Mouse (Mus musculus) heart, postnatal 0 days (tissue): ENCODE results near the gene Cd276.
"Not testable (repeated sequence)": the region's sequence is repeated elsewhere in the genome, so short reads cannot be mapped to it uniquely, and the experiment has no call there.

Source experiments
- CTCF ChIP-seq: IDR thresholded peaks from 2 replicates; pipeline ENCODE4 v1.5.1; 2016; ENCODE audit warnings: antibody characterized with exemption, control low read depth, low read depth
- EP300 ChIP-seq: IDR thresholded peaks from 2 replicates; pipeline ENCODE4 v1.6.1; 2016; ENCODE audit warnings: antibody characterized with exemption, low read depth

DNA sequence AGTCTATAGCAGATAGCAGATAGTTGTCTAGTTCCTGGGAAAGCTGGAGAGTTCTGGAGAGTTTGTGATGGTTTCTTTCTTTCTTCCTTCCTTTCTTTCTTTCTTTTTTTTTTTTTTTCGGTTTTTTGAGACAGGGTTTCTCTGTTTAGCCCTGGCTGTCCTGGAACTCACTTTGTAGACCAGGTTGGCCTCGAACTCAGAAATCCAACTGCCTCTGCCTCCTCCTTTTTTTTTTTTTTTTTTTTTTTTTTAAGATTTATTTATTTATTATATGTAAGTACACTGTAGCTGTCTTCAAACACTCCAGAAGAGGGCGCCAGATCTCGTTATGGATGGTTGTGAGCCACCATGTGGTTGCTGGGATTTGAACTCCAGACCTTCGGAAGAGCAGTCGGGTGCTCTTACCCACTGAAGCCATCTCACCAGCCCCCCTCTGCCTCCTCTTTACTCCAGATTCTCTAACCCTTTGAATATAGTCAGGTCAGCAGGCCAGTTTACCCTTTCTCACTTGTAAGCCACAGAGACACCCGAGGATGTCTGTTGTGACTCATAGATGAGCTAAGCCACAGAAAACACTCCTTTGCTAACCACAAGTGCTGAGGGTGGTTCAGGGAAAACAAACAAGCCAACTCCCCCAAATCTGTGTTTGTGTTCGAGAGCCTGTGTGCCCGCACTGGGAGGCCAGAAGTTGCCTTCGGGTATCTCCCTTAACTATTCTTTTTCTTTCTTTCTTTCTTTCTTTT lies 25.4 kb upstream of the Cd276 start:
- TF ChIP-seq CTCF, EP300: not testable (repeated sequence)
